10 mouse cellular contexts compared by ENCODE assay signal in the genomic region with DNA sequence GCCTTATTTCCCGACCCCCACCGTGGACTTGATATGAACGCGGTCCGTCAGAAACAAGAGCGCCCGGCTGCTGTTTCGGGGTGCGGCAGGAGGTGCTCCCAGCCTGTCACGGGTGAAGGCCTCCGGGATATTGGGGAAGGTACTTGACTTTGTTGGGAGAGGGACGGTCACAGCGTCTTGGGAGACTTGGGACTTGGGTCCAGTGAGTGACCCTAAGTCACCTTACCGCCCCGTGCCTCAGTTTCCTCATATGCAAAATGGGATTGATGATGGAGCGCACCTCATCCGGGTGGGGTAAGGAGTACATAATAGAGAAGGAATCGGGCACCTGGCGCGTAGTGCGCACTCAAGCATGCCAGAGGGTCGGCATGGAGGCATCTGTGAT. TPM values are rescaled to one million over a fixed set of nuclear protein-coding genes. Genes with fewer than 3 reads are reported as not detected.
A peak's percentile ranks its signal among the peaks of the same experiment; 100 is the strongest.
DNase-seq lines count a peak whose midpoint lies in the region; ATAC-seq lines count a peak whose summit lies in the region.
"Had no signal": no experiment of that assay in that cellular context is flagged by ENCODE, and none has a peak within 500 bp of the region (broad histone marks: within the 10 kb centered on the region; RNA-seq: fewer than 3 reads in every experiment).

No protein-coding gene starts in this region.

- peaks cover 41% of the 10 kb centered on the region for H3K27me3 ChIP-seq in heart, embryonic 15.5 days
- peaks cover 64% of the 10 kb centered on the region for H3K27me3 ChIP-seq in embryonic facial prominence, embryonic 13.5 days
- peaks cover 37% of the 10 kb centered on the region for H3K27me3 ChIP-seq in hindbrain, embryonic 14.5 days (ENCODE audit: control insufficient read depth, insufficient read depth, low read length)
- H3K27me3 ChIP-seq in midbrain, embryonic 14.5 days (ENCODE audit: control insufficient read depth, insufficient read depth, low read length), result peaks cover 38% of the 10 kb centered on the region

- 0 out of 2 replicates have a peak overlapping the region, but pooled peaks have one; percentile 11 for H3K9ac ChIP-seq in heart, embryonic 15.5 days
- peak overlapping the region; percentile 49; the same call in 1 of the 2 replicates for H3K9ac ChIP-seq in embryonic facial prominence, embryonic 13.5 days
- no peak overlapping the region for H3K9ac ChIP-seq in hindbrain, embryonic 14.5 days
- H3K9ac ChIP-seq in midbrain, embryonic 14.5 days (replicated peaks; ENCODE audit: low read length), result 0 out of 2 replicates have a peak overlapping the region, but pooled peaks have one; percentile 29

- no peak for DNase-seq in heart, postnatal 25 days (ENCODE audit: low spot score)
- DNase-seq in hindbrain, embryonic 14.5 days (ENCODE audit: low spot score), result no peak
- no peak for DNase-seq in midbrain, embryonic 14.5 days
- DNase-seq in urinary bladder, postnatal 14 days (ENCODE audit: low spot score), result no peak
- no peak for DNase-seq in ovary, adult 18-20 months (ENCODE audit: low spot score)
- DNase-seq in frontal cortex, adult 2 months (ENCODE audit: extremely low spot score in 1 of 2, low spot score in 1 of 2), result no peak
- DNase-seq: kidney, adult 9 months had no signal

- 13% methylated on average over 22 of the region's 22 CpGs for WGBS in heart, embryonic 15.5 days
- WGBS in embryonic facial prominence, embryonic 13.5 days, result 2% methylated on average over 22 of the region's 22 CpGs
- WGBS in hindbrain, embryonic 14.5 days, result 2% methylated on average over 22 of the region's 22 CpGs
- WGBS in midbrain, embryonic 14.5 days, result 3% methylated on average over 22 of the region's 22 CpGs

- H3K4me2 ChIP-seq in heart, embryonic 15.5 days, result peak overlapping the region; percentile 66
- peak overlapping the region; percentile 61 for H3K4me2 ChIP-seq in embryonic facial prominence, embryonic 13.5 days
- peak overlapping the region; percentile 56 for H3K4me2 ChIP-seq in hindbrain, embryonic 14.5 days (replicated peaks)
- H3K4me2 ChIP-seq in midbrain, embryonic 14.5 days (ENCODE audit: low read length), result peak overlapping the region; percentile 63

- peak overlapping the region; percentile 57 for H3K4me3 ChIP-seq in heart, embryonic 15.5 days
- H3K4me3 ChIP-seq in embryonic facial prominence, embryonic 13.5 days, result peak overlapping the region; percentile 38
- peak overlapping the region; percentile 40; the same call in 1 of the 2 replicates for H3K4me3 ChIP-seq in hindbrain, embryonic 14.5 days (replicated peaks; ENCODE audit: low read length)
- H3K4me3 ChIP-seq in midbrain, embryonic 14.5 days (replicated peaks; ENCODE audit: low read depth, low read length), result peak overlapping the region; percentile 14; the same call in 1 of the 2 replicates

- H3K9me3 ChIP-seq in heart, embryonic 15.5 days (replicated peaks), result no peaks in the 10 kb centered on the region
- H3K9me3 ChIP-seq in embryonic facial prominence, embryonic 13.5 days, result no peaks in the 10 kb centered on the region
- no peaks in the 10 kb centered on the region for H3K9me3 ChIP-seq in hindbrain, embryonic 14.5 days (ENCODE audit: control insufficient read depth, low read length)
- no peaks in the 10 kb centered on the region for H3K9me3 ChIP-seq in midbrain, embryonic 14.5 days (ENCODE audit: control insufficient read depth, low read length)

- no peak for ATAC-seq in heart, embryonic 15.5 days (replicated peaks; ENCODE audit: insufficient number of reproducible peaks, insufficient read depth, low FRiP score, low read depth)
- ATAC-seq in embryonic facial prominence, embryonic 13.5 days (ENCODE audit: insufficient number of reproducible peaks, insufficient read depth, low FRiP score, low TSS enrichment, low read depth), result no peak
- ATAC-seq in hindbrain, embryonic 14.5 days (ENCODE audit: low FRiP score), result no peak
- ATAC-seq in midbrain, embryonic 14.5 days (ENCODE audit: low FRiP score, low TSS enrichment), result no peak

- peaks cover 65% of the 10 kb centered on the region for H3K4me1 ChIP-seq in heart, embryonic 15.5 days (replicated peaks)
- H3K4me1 ChIP-seq in embryonic facial prominence, embryonic 13.5 days, result peaks cover 72% of the 10 kb centered on the region
- H3K4me1 ChIP-seq in hindbrain, embryonic 14.5 days (replicated peaks; ENCODE audit: control insufficient read depth, insufficient read depth, low read length), result peaks cover 38% of the 10 kb centered on the region
- H3K4me1 ChIP-seq in midbrain, embryonic 14.5 days (ENCODE audit: control insufficient read depth, insufficient read depth, low read length), result peaks cover 24% of the 10 kb centered on the region

- no peak overlapping the region for H3K27ac ChIP-seq in heart, embryonic 15.5 days
- no peak overlapping the region for H3K27ac ChIP-seq in embryonic facial prominence, embryonic 13.5 days
- H3K27ac ChIP-seq in hindbrain, embryonic 14.5 days, result no peak overlapping the region
- no peak overlapping the region for H3K27ac ChIP-seq in midbrain, embryonic 14.5 days (replicated peaks; ENCODE audit: low read depth, low read length)
- H3K27ac ChIP-seq: macrophage had no signal

- intact Hi-C loops in heart, postnatal 25 days (cut with DNase I), result loop anchor here (5.0 kb wide), 1 partner anchor 80 kb away; a partner anchor contains a TSS

- H3K36me3 ChIP-seq in heart, embryonic 15.5 days, result no peaks in the 10 kb centered on the region
- no peaks in the 10 kb centered on the region for H3K36me3 ChIP-seq in embryonic facial prominence, embryonic 13.5 days
- no peaks in the 10 kb centered on the region for H3K36me3 ChIP-seq in hindbrain, embryonic 14.5 days (replicated peaks; ENCODE audit: control insufficient read depth, insufficient read depth)
- H3K36me3 ChIP-seq in midbrain, embryonic 14.5 days (ENCODE audit: control insufficient read depth, insufficient read depth, low read length), result no peaks in the 10 kb centered on the region

RNA-seq across cellular contexts. Expression of a gene that starts 1.0 kb away (rescaled TPM):
- polyA plus RNA-seq in heart, embryonic 15.5 days (2015; fragmentation: Nextera tagmentation; extraction: Ambion mirVana), result 1.1 and 2.7 TPM in 2 replicates
- 1 to 10 TPM in 1 of 2 experiments, under 1 TPM in 1; 0.70 to 1.3 TPM for total RNA-seq in heart, postnatal 25 days (2021)
- 18.3 and 23.1 TPM in 2 replicates for polyA plus RNA-seq in embryonic facial prominence, embryonic 13.5 days (2015; fragmentation: Nextera tagmentation; extraction: Ambion mirVana)
- 236 and 249 TPM in 2 replicates for polyA plus RNA-seq in hindbrain, embryonic 14.5 days (2014; fragmentation: Nextera tagmentation; extraction: Ambion mirVana)
- polyA plus RNA-seq in midbrain, embryonic 14.5 days (2014; fragmentation: Nextera tagmentation; extraction: Ambion mirVana), result 99.9 and 159 TPM in 2 replicates
- 188 and 275 TPM in 2 replicates for polyA plus RNA-seq in frontal cortex, adult 2 months (2012; rRNA removed)
- polyA plus RNA-seq: macrophage had no signal

RNA-seq across cellular contexts. Expression of a gene that starts 4.8 kb away (rescaled TPM):
- polyA plus RNA-seq in heart, embryonic 15.5 days (2015; fragmentation: Nextera tagmentation; extraction: Ambion mirVana), result 950 and 1,236 TPM in 2 replicates
- total RNA-seq in heart, postnatal 25 days (2021), result 100 to 1,000 TPM; 861 to 862 TPM
- polyA plus RNA-seq in embryonic facial prominence, embryonic 13.5 days (2015; fragmentation: Nextera tagmentation; extraction: Ambion mirVana), result 50.0 and 59.2 TPM in 2 replicates
- polyA plus RNA-seq in hindbrain, embryonic 14.5 days (2014; fragmentation: Nextera tagmentation; extraction: Ambion mirVana), result 34.1 and 59.0 TPM in 2 replicates
- polyA plus RNA-seq in midbrain, embryonic 14.5 days (2014; fragmentation: Nextera tagmentation; extraction: Ambion mirVana), result 2.8 and 9.0 TPM in 2 replicates
- 127 and 169 TPM in 2 replicates for polyA plus RNA-seq in frontal cortex, adult 2 months (2012; rRNA removed)
- polyA plus RNA-seq: macrophage had no signal

RNA-seq across cellular contexts. Expression of a gene that starts 6.9 kb away (rescaled TPM):
- 0.25 and 0.39 TPM in 2 replicates for polyA plus RNA-seq in heart, embryonic 15.5 days (2015; fragmentation: Nextera tagmentation; extraction: Ambion mirVana)
- 1 to 10 TPM; 2.6 to 4.8 TPM for total RNA-seq in heart, postnatal 25 days (2021)
- polyA plus RNA-seq in embryonic facial prominence, embryonic 13.5 days (2015; fragmentation: Nextera tagmentation; extraction: Ambion mirVana), result 1.3 and 1.7 TPM in 2 replicates
- polyA plus RNA-seq in hindbrain, embryonic 14.5 days (2014; fragmentation: Nextera tagmentation; extraction: Ambion mirVana), result 0.28 and 0.60 TPM in 2 replicates
- 0.16 and 0.17 TPM in 2 replicates for polyA plus RNA-seq in midbrain, embryonic 14.5 days (2014; fragmentation: Nextera tagmentation; extraction: Ambion mirVana)
- polyA plus RNA-seq in frontal cortex, adult 2 months (2012; rRNA removed), result 28.1 and 31.7 TPM in 2 replicates

RNA-seq across cellular contexts. Expression of a gene that starts 10.0 kb away (rescaled TPM):
- 39.1 and 47.0 TPM in 2 replicates for polyA plus RNA-seq in heart, embryonic 15.5 days (2015; fragmentation: Nextera tagmentation; extraction: Ambion mirVana)
- total RNA-seq in heart, postnatal 25 days (2021), result 10 to 100 TPM; 26.1 to 31.0 TPM
- polyA plus RNA-seq in embryonic facial prominence, embryonic 13.5 days (2015; fragmentation: Nextera tagmentation; extraction: Ambion mirVana), result 16.7 and 20.7 TPM in 2 replicates
- polyA plus RNA-seq in hindbrain, embryonic 14.5 days (2014; fragmentation: Nextera tagmentation; extraction: Ambion mirVana), result 13.6 and 14.8 TPM in 2 replicates
- polyA plus RNA-seq in midbrain, embryonic 14.5 days (2014; fragmentation: Nextera tagmentation; extraction: Ambion mirVana), result 7.9 and 10.8 TPM in 2 replicates
- 37.6 and 40.5 TPM in 2 replicates for polyA plus RNA-seq in frontal cortex, adult 2 months (2012; rRNA removed)

RNA-seq across cellular contexts. Expression of a gene that starts 24.3 kb away (rescaled TPM):
- 2.6 and 15.2 TPM in 2 replicates for polyA plus RNA-seq in heart, embryonic 15.5 days (2015; fragmentation: Nextera tagmentation; extraction: Ambion mirVana)
- total RNA-seq in heart, postnatal 25 days (2021), result 1 to 10 TPM; 3.1 to 3.8 TPM
- polyA plus RNA-seq in embryonic facial prominence, embryonic 13.5 days (2015; fragmentation: Nextera tagmentation; extraction: Ambion mirVana), result 55.9 and 59.6 TPM in 2 replicates
- polyA plus RNA-seq in hindbrain, embryonic 14.5 days (2014; fragmentation: Nextera tagmentation; extraction: Ambion mirVana), result 0.66 TPM in 1 of 2 replicates, not detected in the other
- polyA plus RNA-seq in midbrain, embryonic 14.5 days (2014; fragmentation: Nextera tagmentation; extraction: Ambion mirVana), result not detected in 2 replicates
- 1.8 and 2.6 TPM in 2 replicates for polyA plus RNA-seq in frontal cortex, adult 2 months (2012; rRNA removed)
- polyA plus RNA-seq: macrophage had no signal

Comparison
In these comparisons a context has a peak if more than half of its experiments do, and no peak if none do; other contexts are left out.
1. RNA of a gene that starts 6.9 kb away (polyA plus RNA-seq): 28.1 to 31.7 TPM in frontal cortex, adult 2 months; 1.3 to 1.7 TPM in embryonic facial prominence, embryonic 13.5 days, 0.25 to 0.39 TPM in heart, embryonic 15.5 days, 0.28 to 0.60 TPM in hindbrain, embryonic 14.5 days and 0.16 to 0.17 TPM in midbrain, embryonic 14.5 days; every median in the first group is over 10 times any median in the second.
2. Peak in every context shown above with its lines, with median percentiles within 50 percentile points of each other: H3K4me2 ChIP-seq and H3K4me3 ChIP-seq.